Mouse (Mus musculus) thymus, adult 2 months (tissue): ENCODE data around the gene Adamts10.

Experiments
- CTCF ChIP-seq: fragments of 200-500 bp; IDR thresholded peaks from 2 replicates; pipeline ENCODE4 v1.5.1; 2012; ENCODE audit warnings: mild to moderate bottlenecking, control low read depth, low read length, moderate library complexity, borderline replicate concordance; ENCODE audit not compliant: control insufficient read depth, poor library complexity, insufficient read depth; ENCODE audit errors: extremely low read depth
- POLR2A ChIP-seq: fragments of 200-500 bp; IDR thresholded peaks from 2 replicates; pipeline ENCODE4 v1.6.1; 2012; ENCODE audit warnings: mild to moderate bottlenecking, low read length, control low read depth, moderate library complexity; ENCODE audit not compliant: control insufficient read depth, poor library complexity, insufficient read depth; ENCODE audit errors: extremely low read depth

DNA sequence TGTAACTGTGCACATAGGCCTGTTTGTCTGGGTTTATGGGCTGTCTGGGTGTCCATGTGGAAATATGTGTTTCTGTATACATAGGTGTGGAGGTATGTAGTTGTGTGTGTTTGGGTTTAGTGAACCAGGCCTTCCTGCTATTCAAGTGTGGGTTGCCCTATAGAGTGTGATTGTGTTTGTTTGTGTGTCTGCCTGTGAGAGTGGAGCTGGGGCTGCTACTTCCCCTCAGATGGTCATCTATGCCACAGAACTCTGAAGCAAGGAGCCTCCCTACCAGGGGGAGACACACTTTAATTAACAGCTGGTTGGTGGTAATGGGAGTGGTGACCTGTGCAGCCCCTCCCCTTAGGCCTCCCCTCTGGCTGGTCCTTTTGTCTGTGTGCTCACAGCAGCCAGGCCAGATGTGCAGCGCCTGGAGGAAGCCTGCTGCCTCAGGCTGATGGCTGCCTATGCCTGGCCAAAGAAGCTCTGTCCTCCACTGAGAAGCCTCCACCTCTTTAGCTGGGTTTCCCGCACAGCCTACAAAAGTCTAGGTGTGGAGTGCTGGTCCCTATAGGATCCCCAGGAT, 886 bp downstream of the Adamts10 start:
- TF ChIP-seq CTCF (no peak), POLR2A (no peak)
